Mouse (Mus musculus): ENCODE results near the gene Nrcam. TPM values are rescaled to one million over a fixed set of nuclear protein-coding genes. Genes with fewer than 3 reads are reported as not detected.

The Nrcam gene
- polyA plus RNA-seq, 1 experiment from 2014 or later, result 12.3 TPM

Other genes starting within 250 kb of the Nrcam start
- 20.6 and 25.6 TPM in 2 replicates for gene Dnajb9, start 118.6 kb upstream of the Nrcam start, polyA plus RNA-seq (2014; fragmentation: Nextera tagmentation; extraction: Ambion mirVana)
- 45.7 and 73.3 TPM in 2 replicates for gene Pnpla8, start 107.5 kb upstream of the Nrcam start, polyA plus RNA-seq (2014; fragmentation: Nextera tagmentation; extraction: Ambion mirVana)

Measured in kidney, embryonic 14.5 days (tissue).